In the genomic region with DNA sequence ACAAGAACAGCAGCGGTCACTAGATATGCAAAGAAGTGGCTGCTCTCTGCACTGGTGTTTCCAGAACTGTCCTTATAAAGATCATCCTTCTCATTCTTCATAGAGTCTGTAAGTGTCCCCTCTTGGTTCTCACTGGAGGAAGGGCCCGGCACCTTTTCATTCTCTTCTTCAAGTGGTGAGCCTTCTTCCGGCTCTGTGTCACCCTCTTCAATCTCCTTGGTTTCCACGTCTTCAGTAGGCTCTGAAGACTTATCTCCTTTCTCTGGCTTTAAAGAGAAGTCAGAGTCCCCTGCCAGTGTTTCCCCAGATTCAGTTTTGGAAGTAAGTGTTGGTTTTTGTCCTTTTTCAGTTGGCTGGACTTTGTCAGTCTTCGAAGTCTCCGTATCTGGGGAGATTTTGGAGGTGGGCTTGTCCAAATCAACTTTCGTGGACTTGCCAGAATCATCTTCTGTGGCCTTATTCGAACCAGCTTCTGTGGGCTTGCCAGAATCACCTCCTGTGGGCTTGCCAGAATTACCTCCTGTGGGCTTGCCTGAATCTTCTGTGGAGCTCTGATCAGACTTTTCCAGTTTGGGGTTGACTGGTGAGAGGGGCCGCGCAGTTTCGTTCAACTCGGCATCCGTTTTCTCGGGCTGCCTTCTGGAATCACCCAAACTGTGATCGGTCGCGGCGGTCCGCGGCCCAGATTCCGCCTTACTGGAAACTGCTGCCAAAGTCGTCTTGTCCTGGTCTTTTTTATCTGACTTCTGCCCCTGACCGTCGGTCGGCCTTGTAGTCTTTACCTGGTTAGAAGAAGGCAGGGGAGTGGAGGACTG, we compare ENCODE assay signal across 8 mouse cellular contexts. TPM values are rescaled to one million over a fixed set of nuclear protein-coding genes. Genes with fewer than 3 reads are reported as not detected.
DNase-seq lines count a peak whose midpoint lies in the region; ATAC-seq and TF ChIP-seq lines count a peak whose summit lies in the region.

No protein-coding gene starts in this region.

- 26% methylated on average over 25 of the region's 25 CpGs for WGBS in embryonic facial prominence, embryonic 14.5 days
- WGBS in intestine, postnatal 0 days: 15% methylated on average over 25 of the region's 25 CpGs
- WGBS in neural tube, embryonic 13.5 days: 30% methylated on average over 25 of the region's 25 CpGs

- H3K9me3 ChIP-seq in embryonic facial prominence, embryonic 14.5 days (ENCODE audit: control insufficient read depth, low read length): no peaks in the 10 kb centered on the region
- H3K9me3 ChIP-seq in intestine, postnatal 0 days (ENCODE audit: control insufficient read depth): no peaks in the 10 kb centered on the region
- H3K9me3 ChIP-seq in neural tube, embryonic 13.5 days: no peaks in the 10 kb centered on the region

- H3K36me3 ChIP-seq in embryonic facial prominence, embryonic 14.5 days (ENCODE audit: control insufficient read depth, insufficient read depth, low read length): peaks cover 32% of the 10 kb centered on the region
- peaks cover 23% of the 10 kb centered on the region; the same call in 1 of the 2 replicates for H3K36me3 ChIP-seq in intestine, postnatal 0 days (ENCODE audit: control insufficient read depth, insufficient read depth)
- peaks cover 26% of the 10 kb centered on the region for H3K36me3 ChIP-seq in neural tube, embryonic 13.5 days

- intact Hi-C loops in gastrocnemius, adult 2 months (cut with DNase I): no loop called here
- intact Hi-C loops in gastrocnemius, postnatal 36 days (cut with DNase I): no loop called here

- H3K4me3 ChIP-seq in gastrocnemius, adult 2 months: peak overlapping the region; percentile 76
- peak overlapping the region; percentile 57 for H3K4me3 ChIP-seq in embryonic facial prominence, embryonic 14.5 days (ENCODE audit: low read depth, low read length)
- peak overlapping the region; percentile 73 for H3K4me3 ChIP-seq in intestine, postnatal 0 days (ENCODE audit: low read depth, low read length)
- H3K4me3 ChIP-seq in neural tube, embryonic 13.5 days: peak overlapping the region; percentile 82

- no peak for ATAC-seq in embryonic facial prominence, embryonic 14.5 days (ENCODE audit: low read depth)
- ATAC-seq in intestine, postnatal 0 days: no peak
- ATAC-seq in neural tube, embryonic 13.5 days (ENCODE audit: low read depth): peak; percentile 17

- peak overlapping the region; percentile 98 for H3K27ac ChIP-seq in gastrocnemius, adult 2 months
- H3K27ac ChIP-seq in embryonic facial prominence, embryonic 14.5 days (replicated peaks; ENCODE audit: low read depth, low read length): no peak overlapping the region
- H3K27ac ChIP-seq in intestine, postnatal 0 days (ENCODE audit: low read depth, low read length): peak overlapping the region; percentile 47
- no peak overlapping the region for H3K27ac ChIP-seq in neural tube, embryonic 13.5 days (replicated peaks)

- no peak for TF ChIP-seq CTCF in gastrocnemius, adult 2 months (IDR thresholded peaks at IDR 0.05)
- no peak for TF ChIP-seq CTCF in intestine, postnatal 0 days (IDR thresholded peaks at IDR 0.05; ENCODE audit: low read depth)

- H3K27me3 ChIP-seq in embryonic facial prominence, embryonic 14.5 days (replicated peaks; ENCODE audit: control insufficient read depth, insufficient read depth, low read length): no peaks in the 10 kb centered on the region
- no peaks in the 10 kb centered on the region for H3K27me3 ChIP-seq in intestine, postnatal 0 days (replicated peaks; ENCODE audit: control insufficient read depth, insufficient read depth, low read length)
- H3K27me3 ChIP-seq in neural tube, embryonic 13.5 days: no peaks in the 10 kb centered on the region

- peak overlapping the region; percentile 80 for H3K4me2 ChIP-seq in embryonic facial prominence, embryonic 14.5 days (ENCODE audit: low read depth, low read length)
- peak overlapping the region; percentile 71 for H3K4me2 ChIP-seq in intestine, postnatal 0 days (replicated peaks; ENCODE audit: low read depth)
- H3K4me2 ChIP-seq in neural tube, embryonic 13.5 days: peak overlapping the region; percentile 93

- peak overlapping the region; percentile 74 for H3K9ac ChIP-seq in embryonic facial prominence, embryonic 14.5 days (ENCODE audit: low read depth, low read length)
- peak overlapping the region; percentile 70 for H3K9ac ChIP-seq in intestine, postnatal 0 days (ENCODE audit: low read depth, low read length)
- peak overlapping the region; percentile 92 for H3K9ac ChIP-seq in neural tube, embryonic 13.5 days

- H3K4me1 ChIP-seq in embryonic facial prominence, embryonic 14.5 days (ENCODE audit: control insufficient read depth, insufficient read depth, low read length): peaks cover 22% of the 10 kb centered on the region
- no peaks in the 10 kb centered on the region for H3K4me1 ChIP-seq in intestine, postnatal 0 days (replicated peaks; ENCODE audit: control insufficient read depth, insufficient read depth, low read length)
- H3K4me1 ChIP-seq in neural tube, embryonic 13.5 days (replicated peaks): peaks cover 39% of the 10 kb centered on the region

- DNase-seq in gastrocnemius, adult 2 months: no peak
- DNase-seq in gastrocnemius, postnatal 36 days: no peak
- peak; percentile 68 for DNase-seq in CD4-positive helper T cell, adult 2 months (ENCODE audit: low read depth, low spot score)
- DNase-seq in embryonic facial prominence, embryonic 14.5 days (ENCODE audit: low spot score): no peak
- DNase-seq in frontal cortex, postnatal 10 days (ENCODE audit: low spot score in 2 of 2): no peak
- DNase-seq in left cerebral cortex, adult 9 months (ENCODE audit: low spot score in 2 of 2): no peak

RNA-seq across cellular contexts. Expression of gene Tgoln1, which starts 1.0 kb away (rescaled TPM):
- total RNA-seq in gastrocnemius, adult 2 months (2021): 10 to 100 TPM; 23.2 to 29.0 TPM
- total RNA-seq in gastrocnemius, postnatal 36 days (2021): 10 to 100 TPM; 21.8 to 22.1 TPM
- polyA plus RNA-seq in embryonic facial prominence, embryonic 14.5 days (2014; fragmentation: Nextera tagmentation; extraction: Ambion mirVana): 33.8 and 34.7 TPM in 2 replicates
- polyA plus RNA-seq in intestine, postnatal 0 days (2015; fragmentation: Nextera tagmentation; extraction: Ambion mirVana): 133 and 136 TPM in 2 replicates
- 39.3 and 43.9 TPM in 2 replicates for polyA plus RNA-seq in neural tube, embryonic 13.5 days (2015; fragmentation: Nextera tagmentation; extraction: Ambion mirVana)

RNA-seq across cellular contexts. Expression of gene Retsat, which starts 17.5 kb away (rescaled TPM):
- total RNA-seq in gastrocnemius, adult 2 months (2021): 10 to 100 TPM; 56.1 to 98.6 TPM
- 10 to 100 TPM; 70.2 to 71.6 TPM for total RNA-seq in gastrocnemius, postnatal 36 days (2021)
- 16.4 and 18.2 TPM in 2 replicates for polyA plus RNA-seq in embryonic facial prominence, embryonic 14.5 days (2014; fragmentation: Nextera tagmentation; extraction: Ambion mirVana)
- polyA plus RNA-seq in intestine, postnatal 0 days (2015; fragmentation: Nextera tagmentation; extraction: Ambion mirVana): 24.6 and 26.4 TPM in 2 replicates
- polyA plus RNA-seq in neural tube, embryonic 13.5 days (2015; fragmentation: Nextera tagmentation; extraction: Ambion mirVana): 5.3 and 5.4 TPM in 2 replicates

RNA-seq across cellular contexts. Expression of gene Elmod3, which starts 17.6 kb away (rescaled TPM):
- 1 to 10 TPM; 7.7 to 9.8 TPM for total RNA-seq in gastrocnemius, adult 2 months (2021)
- total RNA-seq in gastrocnemius, postnatal 36 days (2021): 1 to 10 TPM; 6.1 to 9.5 TPM
- polyA plus RNA-seq in embryonic facial prominence, embryonic 14.5 days (2014; fragmentation: Nextera tagmentation; extraction: Ambion mirVana): 18.7 and 18.8 TPM in 2 replicates
- 11.1 and 11.7 TPM in 2 replicates for polyA plus RNA-seq in intestine, postnatal 0 days (2015; fragmentation: Nextera tagmentation; extraction: Ambion mirVana)
- 17.5 and 18.9 TPM in 2 replicates for polyA plus RNA-seq in neural tube, embryonic 13.5 days (2015; fragmentation: Nextera tagmentation; extraction: Ambion mirVana)

Comparison
In these comparisons a context has a peak if more than half of its experiments do, and no peak if none do; other contexts are left out.
1. H3K27ac ChIP-seq: peak in gastrocnemius, adult 2 months (single experiment) and intestine, postnatal 0 days (single experiment); none in embryonic facial prominence, embryonic 14.5 days (single experiment) and neural tube, embryonic 13.5 days (single experiment).
2. Peak in every context shown above with its lines, with median percentiles within 50 percentile points of each other: H3K4me3 ChIP-seq, H3K4me2 ChIP-seq and H3K9ac ChIP-seq.